Mouse (Mus musculus): ENCODE data around the gene Hpgd.

- TF ChIP-seq POLR2A (IDR thresholded peaks at IDR 0.05; ENCODE audit: extremely low read depth, insufficient read depth, low read length): no peak
- TF ChIP-seq CTCF (IDR thresholded peaks at IDR 0.05; ENCODE audit: low read depth, low read length): no peak
Observed at GRCm38 (mm10) chr8:56261190-56261589, 33.2 kb upstream of the Hpgd start.

Measured in liver, adult 2 months (tissue).